Mouse (Mus musculus) CD8-positive naive resting alpha-beta T cell, adult 2 months (primary cell): Measurements from ENCODE around the gene Samd7.

ENCODE experiments used
- DNase-seq, 2 experiments: peaks; one replicate each; pipeline ENCODE4 v3.0.0; 2022; ENCODE audit warnings: low read depth in 2 of 2, low spot score in 2 of 2

Samd7 gene

DNA sequence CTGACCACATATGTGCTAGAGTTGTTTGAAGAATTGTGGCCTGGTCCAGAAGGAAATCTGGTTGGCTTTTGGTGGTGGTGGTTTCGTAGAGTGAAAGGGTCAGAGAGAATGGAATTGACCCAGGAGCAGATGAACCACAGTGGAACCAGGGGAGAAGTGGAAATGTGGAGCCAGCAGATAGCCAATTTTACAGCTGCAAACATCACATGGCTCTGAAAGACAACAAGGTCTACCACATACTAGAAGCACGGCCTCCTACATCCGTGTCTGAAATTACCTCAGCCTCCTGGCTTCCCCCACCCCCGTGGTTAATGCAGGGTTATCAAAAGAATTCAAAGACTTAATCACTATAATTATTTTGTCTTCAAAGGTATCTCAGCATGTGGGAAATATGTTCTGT, 18.8 kb downstream of the Samd7 start:
- DNase-seq: no peak

DNA sequence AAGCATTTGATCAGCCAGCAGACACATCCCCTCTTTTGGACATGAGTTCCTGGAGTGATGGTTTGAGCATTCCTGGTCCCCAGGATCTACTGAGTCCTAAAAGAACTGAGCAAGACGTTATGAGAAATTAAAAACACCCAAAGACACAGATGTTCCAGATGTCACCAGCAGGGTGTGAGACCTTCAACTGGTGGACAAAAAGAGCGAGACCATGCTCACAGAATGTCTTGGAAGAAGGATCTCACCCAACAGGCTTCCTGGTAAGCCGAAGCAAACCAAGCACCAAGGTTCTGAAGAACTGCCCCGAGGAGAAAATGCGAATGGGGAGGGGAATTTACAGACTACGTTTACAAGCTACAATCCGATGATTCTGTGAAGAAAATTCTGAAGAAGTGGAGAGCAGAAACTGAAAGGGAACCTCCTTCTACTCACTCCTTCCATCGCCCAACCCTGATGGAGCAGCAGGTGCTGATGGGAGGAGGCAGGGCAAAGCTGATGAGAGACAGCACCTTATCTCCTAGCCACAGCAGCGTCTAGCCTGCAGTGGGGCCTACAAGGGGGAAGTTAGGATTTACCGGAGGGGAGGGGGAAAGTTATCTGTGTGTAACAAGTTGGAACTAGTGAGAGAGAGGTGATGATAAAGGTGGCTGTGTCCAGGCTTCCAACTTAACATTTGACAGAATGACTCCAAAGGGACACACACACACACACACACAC, 19.4 kb downstream of the Samd7 start:
- DNase-seq: peak; percentile 1 to 43

DNA sequence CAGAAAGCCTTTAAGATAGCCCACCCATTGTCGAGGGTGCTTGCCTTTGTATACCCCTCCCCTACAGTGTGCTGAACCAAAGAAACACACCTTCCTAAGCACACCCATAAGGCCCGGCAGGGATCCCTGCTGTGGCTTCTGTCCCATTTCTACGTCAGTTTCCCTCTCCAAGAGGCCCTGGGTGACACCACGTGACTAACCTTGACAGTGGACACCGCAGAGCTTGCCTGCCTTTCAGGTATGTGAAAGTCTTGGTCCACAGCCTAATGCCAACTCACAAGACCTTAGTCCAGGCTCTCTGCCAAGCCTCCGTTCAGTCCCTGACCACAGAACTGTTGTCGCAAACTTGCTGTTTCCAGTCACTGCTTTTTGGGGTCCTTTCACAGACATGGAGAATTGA, 20.1 kb downstream of the Samd7 start:
- DNase-seq: no peak

DNA sequence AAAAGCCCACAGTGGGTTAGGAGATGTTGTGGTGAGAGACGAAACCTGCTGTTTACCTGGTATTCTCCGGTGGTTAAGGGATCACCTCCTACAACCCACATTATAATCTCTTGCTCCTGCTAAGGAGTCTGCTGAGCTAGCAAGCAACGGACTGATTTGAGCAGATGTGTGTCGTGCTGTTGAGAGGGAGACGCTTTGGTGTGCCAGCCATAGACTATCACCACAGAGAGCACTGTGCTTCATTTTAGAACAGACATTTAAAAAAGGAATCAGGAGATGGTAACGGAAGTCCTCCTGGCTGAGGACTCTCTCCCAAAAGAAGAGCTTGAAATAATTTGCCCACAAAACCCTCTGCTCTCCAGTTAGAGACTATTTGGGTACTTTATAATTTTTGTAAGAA, 21.2 kb downstream of the Samd7 start:
- DNase-seq: no peak

DNA sequence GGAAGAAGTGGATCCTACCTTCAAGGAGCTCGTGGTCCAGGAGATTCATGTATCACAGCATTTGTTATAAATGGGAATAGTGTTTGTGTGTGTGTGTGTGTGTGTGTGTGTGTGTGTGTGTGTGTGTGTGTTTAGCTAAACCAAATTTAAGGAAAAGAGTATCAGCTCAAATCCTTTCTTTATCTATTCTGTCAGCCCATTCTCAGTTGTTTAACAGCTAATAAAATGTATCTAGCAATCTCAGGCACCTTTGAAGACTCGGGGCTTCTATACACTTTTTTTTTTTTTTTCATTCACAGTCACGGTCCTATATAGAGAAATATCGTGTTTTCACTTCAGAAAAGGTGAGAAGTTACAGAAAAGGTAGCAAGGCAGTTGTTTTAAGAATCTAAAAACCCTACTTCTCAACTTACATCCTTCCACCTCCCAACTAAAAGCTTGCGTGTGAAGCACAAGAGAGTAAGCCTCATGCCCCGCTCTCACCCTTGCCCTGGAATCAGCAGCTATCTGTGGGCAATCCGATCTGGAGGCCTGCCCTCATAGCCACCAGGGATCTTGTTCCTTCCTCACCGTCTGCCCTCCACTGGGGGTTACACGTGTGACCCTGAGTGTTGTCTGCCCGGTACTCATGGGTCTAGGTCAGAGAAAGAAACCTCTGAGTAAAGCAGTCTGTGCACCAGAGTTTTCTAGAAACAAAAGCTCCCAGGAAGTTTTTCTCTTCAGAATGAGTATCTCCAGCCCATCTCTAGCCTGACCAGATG, 23.8 kb downstream of the Samd7 start:
- no peak for DNase-seq

DNA sequence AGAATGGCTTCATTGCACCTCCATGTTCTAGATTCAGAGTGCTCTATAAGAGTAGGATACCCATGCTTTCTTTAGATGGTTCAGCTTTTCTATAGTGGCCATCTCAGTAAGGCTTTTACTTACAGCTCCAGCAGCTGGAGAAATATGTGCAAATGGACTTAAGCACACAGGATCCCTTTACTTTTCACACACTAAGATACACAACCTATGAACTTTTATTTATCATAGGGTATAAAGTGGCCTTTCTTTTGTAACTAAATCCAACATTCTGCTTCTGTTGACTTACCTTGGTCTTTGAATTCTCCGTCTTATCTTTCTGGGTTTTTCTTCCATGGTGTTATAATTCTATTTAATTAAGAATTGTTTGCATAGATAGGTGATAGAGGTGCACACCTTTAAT, 25.5 kb downstream of the Samd7 start:
- DNase-seq: no peak

DNA sequence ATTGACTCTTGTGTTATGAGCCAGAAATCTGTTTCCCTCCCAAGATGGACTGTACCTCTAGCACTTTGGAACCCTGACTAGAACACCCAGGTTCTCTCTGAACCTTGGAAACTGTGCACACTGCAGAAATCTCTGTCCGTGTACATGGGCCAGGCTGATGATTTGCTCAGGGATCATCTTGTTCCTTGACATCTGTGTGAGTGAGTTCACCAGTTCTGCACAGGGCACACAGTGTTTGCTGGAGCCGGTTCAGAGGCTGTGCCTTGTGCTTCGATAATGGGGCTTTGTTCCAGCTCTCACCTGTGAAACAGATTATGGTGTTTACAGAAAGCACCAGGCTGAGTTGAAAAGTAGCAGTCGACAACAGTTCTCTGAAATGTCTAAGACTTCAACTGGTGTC, 26.5 kb downstream of the Samd7 start:
- DNase-seq: no peak

DNA sequence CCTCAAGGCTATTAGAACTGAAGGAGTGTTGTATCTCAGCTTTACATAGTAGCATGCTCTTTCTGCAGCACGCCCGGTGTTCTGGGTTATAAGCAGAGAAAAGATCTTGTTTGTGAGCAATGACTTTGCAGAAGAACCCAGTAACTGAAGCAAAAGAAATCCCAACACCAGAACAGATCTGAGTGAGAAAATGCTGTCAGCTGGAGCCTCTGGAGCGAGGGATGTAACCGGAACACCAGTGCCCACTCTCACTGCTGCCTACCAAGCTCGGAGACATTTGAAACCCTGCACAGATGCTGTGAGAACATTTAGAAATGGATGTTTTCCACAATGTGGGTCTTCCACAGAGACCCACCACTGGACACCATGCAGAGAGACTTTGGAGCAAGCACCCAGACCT, 28.6 kb downstream of the Samd7 start:
- DNase-seq: no peak

DNA sequence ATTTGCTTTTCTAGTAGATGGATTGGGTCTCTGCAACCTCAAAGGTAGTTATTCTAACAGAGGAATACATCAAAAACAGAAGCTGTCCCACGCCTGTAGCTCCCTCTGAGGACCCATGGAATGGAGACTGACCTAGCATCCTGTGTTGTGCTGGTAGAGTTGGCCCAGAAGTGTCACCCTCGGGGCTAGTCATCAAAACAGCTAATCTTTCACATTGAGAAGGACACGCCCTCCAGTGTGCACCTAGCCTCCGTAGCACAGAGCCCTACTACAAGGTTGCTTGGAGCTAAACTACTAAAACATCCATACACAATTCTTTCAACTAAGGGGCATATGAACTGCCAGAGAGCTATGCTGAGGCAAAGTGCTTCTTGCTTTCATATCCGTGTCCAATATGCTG, 31.9 kb downstream of the Samd7 start:
- no peak for DNase-seq

DNA sequence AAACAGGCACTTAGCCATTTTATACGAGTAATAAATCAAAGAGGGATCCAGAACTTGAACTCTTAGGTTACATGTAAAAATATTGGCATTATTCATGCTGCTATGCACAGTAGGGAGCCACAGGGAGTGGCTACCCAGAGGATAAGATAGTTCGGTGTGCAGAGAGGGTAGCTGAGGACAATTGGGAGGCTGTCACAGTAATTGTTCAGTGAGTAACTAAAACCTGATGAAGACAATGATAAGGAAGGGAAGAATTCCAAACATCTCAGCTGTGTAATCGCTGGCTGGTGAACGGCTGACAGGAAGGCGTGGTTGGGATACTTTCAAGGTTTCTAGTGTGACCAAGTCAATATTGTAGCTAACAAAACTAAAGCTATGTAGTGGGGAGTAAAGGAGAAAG, 42.4 kb downstream of the Samd7 start:
- no peak for DNase-seq

DNA sequence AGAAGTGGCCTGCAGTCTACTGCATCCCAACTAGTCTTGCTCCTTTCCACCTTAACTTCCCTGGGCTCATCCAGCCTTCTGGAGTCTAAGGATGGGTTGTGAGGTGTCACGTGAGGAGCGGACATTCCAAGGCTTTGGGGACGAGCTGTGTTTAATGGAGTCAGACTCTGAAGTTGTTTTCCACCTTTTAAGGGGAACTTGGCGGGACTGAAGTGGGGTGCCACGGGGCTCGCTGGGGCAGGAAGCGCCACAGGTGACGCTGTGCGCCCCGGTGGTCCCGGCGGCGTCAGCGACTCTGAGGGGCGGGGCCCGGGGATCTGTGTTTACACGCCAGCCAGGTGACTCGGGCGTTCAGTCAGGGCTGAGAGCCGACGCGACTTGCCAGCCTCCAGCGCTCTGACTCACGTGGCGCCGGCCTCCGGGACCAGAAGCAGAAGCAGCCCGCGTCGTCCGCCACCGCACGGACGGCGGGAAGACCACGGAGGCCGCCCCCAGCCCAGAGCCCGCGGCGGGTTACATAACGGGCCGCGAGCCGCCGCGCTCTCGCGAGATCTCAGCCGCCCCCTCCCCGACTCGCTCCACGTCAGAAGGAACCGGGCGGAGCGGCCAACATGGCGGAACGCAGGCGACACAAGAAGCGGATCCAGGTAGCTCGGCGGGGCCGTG, 46.8 kb downstream of the Samd7 start, which contains the start of gene Sec62:
Gene Sec62, plus strand, starts transcription at position 139 of the 666 bp plus-strand sequence.
- DNase-seq: peak; percentile 91 to 93

DNA sequence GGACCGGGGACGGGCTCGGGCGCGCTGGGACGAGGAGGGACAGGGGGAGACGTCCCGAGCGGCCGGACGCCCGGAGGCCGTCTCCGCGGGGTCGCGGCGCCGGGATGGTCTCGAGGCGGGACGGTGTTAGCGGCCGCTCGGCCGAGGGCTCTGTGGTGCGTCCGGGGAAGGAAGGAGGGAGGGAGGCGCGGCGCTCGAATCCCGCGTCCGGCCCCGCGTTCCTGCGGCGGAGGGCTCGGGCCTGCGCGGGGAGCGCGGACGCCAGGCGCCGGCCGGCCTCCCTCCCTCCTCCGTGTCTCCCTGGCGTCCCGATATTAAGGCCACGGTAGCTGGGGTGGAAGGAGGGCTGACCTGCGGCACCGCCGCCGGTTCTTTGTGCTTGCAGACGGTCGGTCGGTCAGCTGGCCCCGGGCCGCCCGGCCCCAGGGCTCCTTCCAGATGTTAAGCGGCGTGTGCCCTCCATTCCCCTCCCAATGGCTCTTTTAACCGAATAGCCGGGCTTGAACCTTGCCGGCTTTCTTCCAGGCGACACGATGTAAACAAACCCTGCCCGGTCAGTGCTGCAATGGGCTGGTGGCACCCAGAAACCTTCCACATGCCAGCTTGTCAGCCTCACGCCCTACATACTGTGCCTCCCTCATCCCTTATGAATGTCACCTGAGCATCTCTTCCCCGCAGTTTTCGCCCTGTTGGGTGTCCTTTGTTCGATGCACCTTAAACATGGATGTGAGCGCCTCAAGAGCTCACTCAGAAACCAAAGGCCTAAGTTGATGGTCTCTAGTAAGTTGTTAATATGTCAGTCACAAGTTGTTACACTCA, 47.5 kb downstream of the Samd7 start:
- peak; percentile 16 for DNase-seq

DNA sequence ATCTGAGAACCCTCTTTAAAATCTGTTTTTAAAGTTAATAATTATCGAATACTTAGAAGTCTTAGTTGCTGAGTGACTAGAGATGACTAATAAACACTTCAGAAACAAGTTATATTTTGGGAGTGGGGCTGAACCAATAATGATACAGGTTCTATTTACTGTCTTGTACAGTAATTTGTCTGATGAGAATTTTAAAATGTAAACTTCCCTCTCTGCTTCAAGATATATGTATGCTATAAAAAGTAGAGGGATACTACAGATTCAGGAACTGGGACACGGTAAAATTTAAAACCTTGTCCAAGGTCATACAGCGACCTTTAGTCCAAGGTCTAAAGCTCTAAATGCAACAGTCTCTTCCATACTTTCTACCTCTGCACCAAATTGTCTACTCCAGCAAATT, 56.1 kb downstream of the Samd7 start:
- DNase-seq: no peak

DNA sequence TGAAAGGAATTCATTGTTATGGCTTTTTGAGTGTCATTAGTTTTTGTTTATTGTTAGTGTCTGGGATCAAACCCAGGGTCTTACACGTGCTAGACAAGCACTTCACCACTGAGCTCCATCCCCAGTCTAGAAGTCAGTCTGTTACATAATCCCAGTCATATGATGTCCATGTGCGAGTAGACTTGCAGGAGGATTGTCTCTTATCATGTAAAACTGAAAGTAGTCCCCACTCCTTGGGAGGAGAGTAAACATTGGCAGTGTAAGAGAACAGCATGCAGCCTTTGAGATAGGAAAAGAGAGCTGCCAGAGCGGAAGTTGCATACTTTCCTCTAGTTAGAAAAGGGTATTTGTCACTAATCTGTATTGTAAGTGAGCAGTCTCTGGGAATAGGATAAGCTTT, 66.8 kb downstream of the Samd7 start:
- DNase-seq: no peak
